Mouse (Mus musculus) adrenal gland, postnatal 10 days (tissue): ENCODE results near the gene Anks4b. TPM values are rescaled to one million over a fixed set of nuclear protein-coding genes. Genes with fewer than 3 reads are reported as not detected.

ENCODE experiments used
- DNase-seq: peaks from one replicate; pipeline ENCODE4 v3.0.0; 2021; ENCODE audit warnings: mixed read lengths
- total RNA-seq, 2 experiments: library from RNA; stranded (reverse); gene quantifications; 2 replicates each; pipeline ENCODE4 v1.2.3; 2021

Gene Anks4b
- total RNA-seq, 2 experiments from 2014 or later, result 1.1 to 2.5 TPM

DNA sequence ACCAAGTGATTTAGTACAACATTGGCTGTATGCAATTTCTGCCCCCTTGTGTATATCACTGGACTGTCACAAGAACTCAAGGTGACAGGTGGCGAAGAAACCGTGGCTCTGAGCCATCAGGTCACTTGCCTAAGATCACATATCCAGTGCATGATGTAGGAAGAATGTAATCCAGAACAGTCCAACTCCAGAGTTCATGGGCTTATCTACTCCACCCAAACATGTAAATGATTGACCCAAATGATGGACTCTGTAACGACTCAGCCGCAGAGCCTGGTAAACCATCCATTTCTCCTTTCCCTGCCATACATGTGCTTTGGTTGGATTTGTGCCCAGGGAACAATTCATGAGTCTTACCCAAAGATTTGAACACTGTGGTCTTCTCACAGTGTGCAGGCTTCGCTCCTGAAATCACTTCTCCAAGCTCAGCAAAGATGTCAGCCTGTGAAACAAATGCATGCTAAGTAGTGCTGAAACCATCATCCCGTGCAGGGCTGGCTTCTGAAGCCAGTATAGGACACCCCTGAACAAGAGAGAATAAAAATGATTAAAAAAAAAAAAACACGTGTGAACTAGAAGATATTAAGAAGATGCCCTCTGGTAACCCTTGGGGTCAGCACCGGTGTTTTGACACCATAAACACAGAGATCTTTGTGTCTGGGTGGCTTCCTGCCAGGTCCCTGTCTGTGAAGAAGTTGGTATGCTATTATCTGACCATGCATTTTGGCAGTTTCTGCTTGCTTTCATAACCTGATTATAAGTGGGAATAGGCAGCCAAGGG, 15.9 kb downstream of the Anks4b start:
- DNase-seq, result no peak

DNA sequence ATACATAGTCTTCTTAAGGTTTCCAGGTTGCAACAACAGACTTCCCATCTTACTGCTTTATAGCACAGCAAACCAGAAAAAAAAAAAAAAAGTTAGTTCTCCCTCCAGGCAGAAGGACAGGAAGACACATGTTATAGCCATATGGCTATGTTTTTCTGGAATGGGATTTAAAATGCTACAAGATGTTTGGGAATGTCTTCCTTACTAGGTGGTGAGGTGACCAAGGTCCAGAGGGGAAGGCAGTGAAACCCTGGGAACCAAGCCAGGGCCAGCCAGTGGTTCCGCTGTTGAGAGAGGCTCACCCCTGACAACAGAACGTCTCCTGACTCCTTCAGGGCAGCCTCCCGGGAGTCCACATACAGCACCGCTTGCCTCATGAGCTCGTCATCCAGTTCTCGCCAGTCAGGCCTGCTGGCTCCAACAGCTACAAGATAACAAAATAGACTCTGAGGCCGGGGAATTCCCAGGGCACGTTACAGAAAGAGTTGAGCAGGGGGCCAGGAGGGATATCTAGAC, 16.6 kb downstream of the Anks4b start:
- peak; percentile 29 for DNase-seq

DNA sequence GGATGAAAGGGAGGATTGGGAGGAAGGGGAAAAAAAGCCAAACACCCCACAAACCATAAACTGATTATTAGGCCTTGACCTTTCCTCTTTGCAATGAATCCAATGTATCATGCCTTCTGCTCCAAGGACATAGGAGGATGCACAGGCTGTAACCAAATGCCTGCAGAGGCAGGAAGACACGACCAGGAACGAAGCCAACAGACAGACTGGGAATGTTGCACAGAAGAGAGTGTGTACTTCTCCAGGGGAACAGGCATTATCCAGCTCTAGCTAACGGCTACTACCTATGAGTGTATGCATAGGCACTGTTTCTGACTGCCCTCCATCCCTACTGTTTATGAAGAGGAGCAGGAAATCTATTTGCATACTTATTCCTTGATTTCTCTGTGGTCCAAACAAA, 18.5 kb downstream of the Anks4b start:
- DNase-seq, result peak; percentile 21

DNA sequence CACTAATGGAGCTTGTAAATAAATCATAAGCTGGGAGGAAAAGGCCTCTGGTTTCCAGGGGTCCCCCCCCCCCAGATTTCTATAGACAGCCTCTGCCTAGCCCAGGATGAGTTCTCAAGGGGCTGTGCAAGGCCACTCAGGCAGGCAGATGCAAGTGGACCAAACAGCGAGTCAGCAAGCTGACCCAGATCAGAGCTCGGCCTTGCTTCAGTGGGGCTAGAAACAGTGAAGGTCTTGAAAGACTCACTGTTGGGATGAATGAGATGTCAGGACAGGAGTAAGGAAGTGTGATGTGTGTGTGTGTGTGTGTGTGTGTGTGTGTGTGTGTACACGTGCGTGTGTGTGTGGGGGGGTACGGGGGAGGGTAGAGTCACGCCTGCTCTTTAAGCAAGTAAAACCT, 19.2 kb downstream of the Anks4b start:
- peak; percentile 12 for DNase-seq

DNA sequence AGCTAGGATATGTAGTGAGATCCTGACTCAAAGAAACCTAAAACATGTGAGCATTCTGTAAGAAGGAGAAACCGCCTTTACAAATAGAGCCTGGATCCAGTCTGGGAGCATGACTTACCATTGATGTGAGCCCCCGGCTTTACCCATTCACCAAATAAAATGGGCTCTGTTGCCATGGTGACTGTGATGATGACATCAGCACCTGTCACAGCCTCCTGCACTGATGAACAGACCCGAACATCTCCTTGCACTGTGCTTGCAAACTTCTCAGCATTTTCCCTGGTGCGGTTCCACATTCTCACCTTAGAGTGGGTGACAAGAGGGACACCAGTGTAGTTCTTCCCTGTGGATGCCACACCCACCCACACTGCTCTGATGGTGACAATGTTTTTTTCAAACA, 21.5 kb downstream of the Anks4b start:
- DNase-seq, result no peak

DNA sequence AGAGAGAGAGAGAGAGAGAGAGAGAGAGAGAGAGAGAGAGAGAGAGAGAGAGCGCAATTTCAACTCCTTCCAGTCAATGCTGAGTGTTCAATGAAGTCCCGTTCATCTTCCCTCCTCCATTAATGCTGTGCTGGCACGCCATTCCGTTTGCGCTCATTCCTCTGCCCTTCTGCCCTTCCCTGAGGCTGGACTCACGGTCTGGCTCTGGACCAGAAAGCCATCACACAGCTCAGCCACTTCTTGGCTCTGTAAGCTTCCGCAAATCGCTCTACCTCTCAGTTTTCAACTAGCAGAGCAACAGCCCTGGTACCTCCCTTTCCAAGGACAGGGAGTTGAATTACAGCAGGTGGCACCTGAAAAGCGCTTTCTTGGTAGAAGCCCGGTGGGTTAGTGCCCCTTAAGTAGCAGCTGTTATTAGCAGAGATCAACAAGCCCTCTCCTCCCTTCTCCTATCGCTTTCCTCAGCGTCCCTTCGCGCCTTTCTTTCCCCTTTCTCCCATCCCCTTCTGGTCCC, 27.6 kb downstream of the Anks4b start:
- peak; percentile 36 for DNase-seq

- peak; percentile 16 for DNase-seq
Observed at GRCm38 (mm10) chr7:120201771-120202170, 28.1 kb downstream of the Anks4b start, which contains the start of gene Crym. Gene Crym, minus strand, starts transcription at chr7:120202111.

- DNase-seq, result peak; percentile 94
Observed at GRCm38 (mm10) chr7:120203789-120204188, 30.1 kb downstream of the Anks4b start, which contains the start of gene Abca14. Gene Abca14, plus strand, starts transcription at chr7:120203961.

- no peak for DNase-seq
Observed at GRCm38 (mm10) chr7:120205989-120206388, 32.3 kb downstream of the Anks4b start.

DNA sequence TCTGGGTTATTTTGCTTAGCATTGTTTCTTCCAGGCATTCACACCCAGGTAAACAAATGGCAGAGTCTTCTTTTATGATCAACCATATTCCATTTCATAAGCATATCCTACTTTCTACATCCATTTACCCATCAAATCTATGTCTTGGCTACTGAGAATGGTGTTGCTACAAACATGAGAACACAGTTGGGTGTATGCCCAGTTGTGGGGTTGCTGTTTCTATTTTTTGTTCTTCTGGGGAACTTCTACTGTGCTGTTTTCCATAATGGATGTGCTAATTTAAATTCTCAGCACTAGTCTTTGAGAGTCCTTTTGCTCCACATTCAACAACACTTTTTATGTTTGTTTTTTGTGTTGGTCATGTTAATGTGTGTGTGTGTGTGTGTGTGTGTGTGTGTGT, 54.9 kb downstream of the Anks4b start:
- no peak for DNase-seq

Other genes starting within 250 kb of the Anks4b start
- under 1 TPM in 1 of 2 experiments, not detected in 1; 0.12 TPM for gene Dnah3, start 78.6 kb upstream of the Anks4b start, total RNA-seq
- 10 to 100 TPM; 35.8 to 43.8 TPM for gene Tmem159, start 71.5 kb upstream of the Anks4b start, total RNA-seq
- under 1 TPM in 1 of 2 experiments, not detected in 1; 0.33 TPM for gene Zp2, start 28.6 kb upstream of the Anks4b start, total RNA-seq
- 1 to 10 TPM; 1.5 to 2.7 TPM for gene Crym, start 28.3 kb downstream of the Anks4b start, total RNA-seq
- gene Abca14, start 30.1 kb downstream of the Anks4b start, total RNA-seq, result not detected
- not detected for gene Abca15, start 154.8 kb downstream of the Anks4b start, total RNA-seq
- not detected for gene Abca16, start 235.8 kb downstream of the Anks4b start, total RNA-seq